Mouse (Mus musculus) midbrain, embryonic 13.5 days (tissue): Measurements from ENCODE around the gene Gm21209. TPM values are rescaled to one million over a fixed set of nuclear protein-coding genes. Genes with fewer than 3 reads are reported as not detected.
"Not testable (repeated sequence)": the region's sequence is repeated elsewhere in the genome, so short reads cannot be mapped to it uniquely, and the experiment has no call there.

Experiments
- ATAC-seq: fragments of 200-750 bp; cut with Nextera tagmentation; 2 replicates; pipeline ENCODE4 v1.8.0; 2017; ENCODE audit warnings: mild to moderate bottlenecking, moderate TSS enrichment, moderate library complexity
- H3K27ac ChIP-seq: fragments of 300-500 bp; sonication (generic); 2 replicates; pipeline ENCODE4 v1.5.1; 2015; ENCODE audit warnings: inconsistent platforms, mild to moderate bottlenecking, moderate library complexity
- H3K27me3 ChIP-seq: fragments of 300-500 bp; sonication (generic); 2 replicates; pipeline ENCODE4 v1.6.1; 2015; ENCODE audit warnings: mild to moderate bottlenecking, inconsistent platforms
- H3K36me3 ChIP-seq: fragments of 300-500 bp; sonication (generic); 2 replicates; pipeline ENCODE4 v1.6.1; 2015; ENCODE audit warnings: mild to moderate bottlenecking, inconsistent platforms
- H3K4me1 ChIP-seq: fragments of 300-500 bp; sonication (generic); replicated peaks from 2 replicates; pipeline ENCODE4 v1.6.1; 2015; ENCODE audit warnings: inconsistent platforms
- H3K4me2 ChIP-seq: fragments of 300-500 bp; sonication (generic); replicated peaks from 2 replicates; pipeline ENCODE4 v1.6.1; 2015; ENCODE audit warnings: moderate library complexity, mild to moderate bottlenecking, inconsistent platforms
- H3K4me3 ChIP-seq: fragments of 300-500 bp; sonication (generic); replicated peaks from 2 replicates; pipeline ENCODE4 v1.5.1; 2015; ENCODE audit warnings: mild to moderate bottlenecking, inconsistent platforms
- H3K9ac ChIP-seq: fragments of 300-500 bp; sonication (generic); replicated peaks from 2 replicates; pipeline ENCODE4 v1.6.1; 2015; ENCODE audit warnings: mild to moderate bottlenecking, inconsistent platforms
- H3K9me3 ChIP-seq: fragments of 300-500 bp; sonication (generic); 2 replicates; pipeline ENCODE4 v1.6.1; 2016; ENCODE audit warnings: mild to moderate bottlenecking, inconsistent platforms
- WGBS: fragments of 180-500 bp; shearing (Covaris S2); methylation state at CpG from one replicate; pipeline ENCODE4 v1.1.7; 2015; 5-methylcytosine and 5-hydroxymethylcytosine counted together
- polyA plus RNA-seq: library from polyadenylated mRNA; unstranded; fragments of >200 nt; fragmentation: Nextera tagmentation; extraction: Ambion mirVana; gene quantifications from 2 replicates; pipeline ENCODE4 v1.2.1, GENCODE M21; 2015

Gene Gm21209
- polyA plus RNA-seq: not detected in 2 replicates

- H3K4me2 ChIP-seq, H3K9ac ChIP-seq, ATAC-seq, H3K9me3 ChIP-seq, H3K36me3 ChIP-seq, H3K27ac ChIP-seq, H3K4me3 ChIP-seq, H3K27me3 ChIP-seq, H3K4me1 ChIP-seq: not testable (repeated sequence)
- WGBS: no CpG with 5 or more reads among the region's 6 CpGs
Observed at GRCm38 (mm10) chrY:49570856-49571255, at the start of gene Gm21209. Gene Gm21209 (plus strand): TSS chrY:49571156.
